Mouse (Mus musculus): ENCODE measurements around the gene Gpr152.

Gene Gpr152

GRCm38 (mm10) chr19:4139446-4139845, at the start of gene Gpr152:
Gpr152 (plus strand) TSS chr19:4139787.
- DNase-seq (ENCODE audit: low spot score), result no peak

GRCm38 (mm10) chr19:4090446-4090845, 49.1 kb upstream of the Gpr152 start:
- DNase-seq (ENCODE audit: low spot score), result no peak

GRCm38 (mm10) chr19:4091383-4091782, 48.2 kb upstream of the Gpr152 start:
- DNase-seq (ENCODE audit: low spot score), result no peak

- no peak for DNase-seq (ENCODE audit: low spot score)
These were observed 46.8 kb upstream of the Gpr152 start for GRCm38 (mm10) chr19:4092750-4093149.

- DNase-seq (ENCODE audit: low spot score), result no peak
These were observed 45.8 kb upstream of the Gpr152 start for GRCm38 (mm10) chr19:4093772-4094171.

- no peak for DNase-seq (ENCODE audit: low spot score)
These were observed 45.2 kb upstream of the Gpr152 start for GRCm38 (mm10) chr19:4094348-4094747.

- DNase-seq (ENCODE audit: low spot score), result no peak
These were observed 44.7 kb upstream of the Gpr152 start for GRCm38 (mm10) chr19:4094774-4095303.

GRCm38 (mm10) chr19:4095802-4096201, 43.8 kb upstream of the Gpr152 start:
- DNase-seq (ENCODE audit: low spot score), result no peak

- peak; percentile 99 for DNase-seq (ENCODE audit: low spot score)
These were observed 42.7 kb upstream of the Gpr152 start, which contains the start of gene Cdk2ap2 for GRCm38 (mm10) chr19:4096642-4097440. Cdk2ap2 (plus strand) TSS chr19:4097182.

- DNase-seq (ENCODE audit: low spot score), result peak; percentile 87
These were observed 42.2 kb upstream of the Gpr152 start for GRCm38 (mm10) chr19:4097441-4097825.

GRCm38 (mm10) chr19:4098426-4098825, 41.2 kb upstream of the Gpr152 start:
- DNase-seq (ENCODE audit: low spot score), result no peak

- peak; percentile 83 for DNase-seq (ENCODE audit: low spot score)
These were observed 40.5 kb upstream of the Gpr152 start for GRCm38 (mm10) chr19:4099056-4099455.

- peak; percentile 59 for DNase-seq (ENCODE audit: low spot score)
These were observed 39.5 kb upstream of the Gpr152 start, which contains the start of gene Pitpnm1 for GRCm38 (mm10) chr19:4099837-4100717. Pitpnm1 (plus strand) TSS chr19:4099998.

GRCm38 (mm10) chr19:4100718-4101261, 38.8 kb upstream of the Gpr152 start:
- DNase-seq (ENCODE audit: low spot score), result peak; percentile 62

- no peak for DNase-seq (ENCODE audit: low spot score)
These were observed 38.1 kb upstream of the Gpr152 start for GRCm38 (mm10) chr19:4101466-4101865.

GRCm38 (mm10) chr19:4102049-4102448, 37.5 kb upstream of the Gpr152 start:
- DNase-seq (ENCODE audit: low spot score), result no peak

- no peak for DNase-seq (ENCODE audit: low spot score)
These were observed 37.0 kb upstream of the Gpr152 start for GRCm38 (mm10) chr19:4102626-4103025.

- no peak for DNase-seq (ENCODE audit: low spot score)
These were observed 36.3 kb upstream of the Gpr152 start for GRCm38 (mm10) chr19:4103294-4103693.

- no peak for DNase-seq (ENCODE audit: low spot score)
These were observed 35.8 kb upstream of the Gpr152 start for GRCm38 (mm10) chr19:4103792-4104191.

GRCm38 (mm10) chr19:4104675-4105194, 34.9 kb upstream of the Gpr152 start:
- no peak for DNase-seq (ENCODE audit: low spot score)

- no peak for DNase-seq (ENCODE audit: low spot score)
These were observed 32.9 kb upstream of the Gpr152 start for GRCm38 (mm10) chr19:4106654-4107053.

GRCm38 (mm10) chr19:4108535-4108934, 31.1 kb upstream of the Gpr152 start:
- no peak for DNase-seq (ENCODE audit: low spot score)
